15 mouse cellular contexts compared by ENCODE assay signal in the genomic region with DNA sequence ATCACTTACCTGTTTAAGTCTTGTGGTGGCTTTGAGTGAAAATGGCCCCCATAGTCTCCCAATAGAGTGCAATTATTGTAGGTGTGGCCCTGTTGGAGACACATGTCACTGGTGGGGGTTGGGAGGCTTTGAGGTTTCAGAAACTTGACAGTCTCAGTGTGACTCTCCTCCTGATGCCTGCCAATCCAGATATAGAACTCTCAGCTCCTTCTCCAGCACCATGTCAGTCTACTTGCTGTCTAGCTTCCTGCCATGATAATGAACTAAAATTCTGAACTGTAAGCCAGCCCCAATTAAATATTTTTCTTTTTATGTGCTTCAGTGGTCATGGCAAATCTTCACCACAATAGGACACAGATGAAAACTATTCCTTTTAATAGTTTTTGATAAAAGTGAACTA.
"Had no signal": no experiment of that assay in that cellular context is flagged by ENCODE, and none has a peak within 500 bp of the region (broad histone marks: within the 10 kb centered on the region; RNA-seq: fewer than 3 reads in every experiment).

No protein-coding gene starts in this region.

- H3K36me3 ChIP-seq: neural tube, embryonic 15.5 days; stomach, embryonic 15.5 days had no signal

- H3K4me2 ChIP-seq: neural tube, embryonic 15.5 days; stomach, embryonic 15.5 days had no signal

- H3K9ac ChIP-seq: neural tube, embryonic 15.5 days; stomach, embryonic 15.5 days had no signal

- H3K4me3 ChIP-seq: neural tube, embryonic 15.5 days; stomach, embryonic 15.5 days had no signal

- H3K27ac ChIP-seq: neural tube, embryonic 15.5 days; stomach, embryonic 15.5 days; stomach, postnatal 0 days had no signal

- H3K4me1 ChIP-seq: neural tube, embryonic 15.5 days; stomach, embryonic 15.5 days had no signal

- H3K27me3 ChIP-seq: neural tube, embryonic 15.5 days; stomach, embryonic 15.5 days had no signal

- DNase-seq: retina, postnatal 1 day; right cerebral cortex, adult 18-20 months; right cerebral cortex, postnatal 14 days; right cerebral cortex, postnatal 25 days; right cerebral cortex, postnatal 4 days; spleen, adult 18-20 months; thymus, adult 18-20 months; thymus, adult 2 months; thymus, postnatal 14 days; thymus, postnatal 25 days; thymus, postnatal 36 days; thymus, postnatal 4 days had no signal

- H3K9me3 ChIP-seq: neural tube, embryonic 15.5 days; stomach, embryonic 15.5 days had no signal
